8 mouse cellular contexts compared by ENCODE assay signal in the genomic region with DNA sequence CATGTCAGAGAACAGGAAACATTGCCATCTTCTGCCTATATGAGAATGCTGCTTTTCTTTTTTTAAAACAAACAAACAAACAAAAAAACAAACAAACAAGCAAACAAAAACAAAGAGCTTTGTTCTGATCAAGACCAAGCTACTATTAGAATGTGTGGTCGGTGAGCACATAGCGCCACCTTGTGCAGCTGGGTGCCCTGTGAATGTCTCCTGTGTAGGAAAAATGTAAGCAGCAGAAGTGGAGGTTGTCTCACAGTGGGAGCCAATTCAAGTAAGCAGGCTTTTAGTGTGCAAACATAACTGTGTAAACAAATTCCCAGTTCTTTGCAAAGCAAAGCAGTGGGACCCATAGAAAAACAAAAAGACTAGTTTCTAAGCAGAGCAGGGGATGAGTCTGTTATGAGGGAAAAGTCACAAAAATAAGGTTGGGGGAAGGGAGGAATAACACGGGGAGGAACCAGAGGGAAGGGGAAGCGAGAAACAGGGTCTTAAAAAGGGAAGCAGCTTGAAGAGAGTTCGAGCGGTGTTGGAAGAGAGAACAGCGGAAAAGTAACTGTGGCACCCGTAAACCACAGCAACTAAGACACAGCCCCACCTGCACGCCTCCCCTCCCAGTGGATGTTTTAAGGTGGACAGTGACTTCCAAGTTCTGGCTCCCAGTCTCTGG. TPM values are rescaled to one million over a fixed set of nuclear protein-coding genes. Genes with fewer than 3 reads are reported as not detected.
A peak's percentile ranks its signal among the peaks of the same experiment; 100 is the strongest.
DNase-seq lines count a peak whose midpoint lies in the region; ATAC-seq lines count a peak whose summit lies in the region.

No protein-coding gene starts in this region.

- H3K36me3 ChIP-seq in heart, embryonic 12.5 days: no peaks in the 10 kb centered on the region
- no peaks in the 10 kb centered on the region for H3K36me3 ChIP-seq in intestine, embryonic 16.5 days (ENCODE audit: control insufficient read depth, insufficient read depth, low read length)
- H3K36me3 ChIP-seq in limb, embryonic 10.5 days: no peaks in the 10 kb centered on the region

- H3K9ac ChIP-seq in heart, embryonic 12.5 days: no peak overlapping the region
- H3K9ac ChIP-seq in intestine, embryonic 16.5 days (ENCODE audit: low read depth, low read length): no peak overlapping the region

- H3K27me3 ChIP-seq in heart, embryonic 12.5 days (replicated peaks): no peaks in the 10 kb centered on the region
- H3K27me3 ChIP-seq in intestine, embryonic 16.5 days (replicated peaks; ENCODE audit: control insufficient read depth, insufficient read depth, low read length): no peaks in the 10 kb centered on the region
- H3K27me3 ChIP-seq in limb, embryonic 10.5 days (ENCODE audit: low read depth, poor library complexity, severe bottlenecking): no peaks in the 10 kb centered on the region

- no peak overlapping the region for H3K27ac ChIP-seq in heart, embryonic 12.5 days (ENCODE audit: poor library complexity, severe bottlenecking)
- no peak overlapping the region for H3K27ac ChIP-seq in intestine, embryonic 16.5 days (ENCODE audit: low read length)
- no peak overlapping the region for H3K27ac ChIP-seq in limb, embryonic 10.5 days

- H3K4me3 ChIP-seq in heart, embryonic 12.5 days: no peak overlapping the region
- H3K4me3 ChIP-seq in intestine, embryonic 16.5 days (ENCODE audit: low read length): no peak overlapping the region
- H3K4me3 ChIP-seq in limb, embryonic 10.5 days: no peak overlapping the region

- 41% methylated on average over 9 of the region's 9 CpGs for WGBS in heart, embryonic 12.5 days
- WGBS in intestine, embryonic 16.5 days: 48% methylated on average over 9 of the region's 9 CpGs
- WGBS in limb, embryonic 10.5 days: 60% methylated on average over 9 of the region's 9 CpGs

- DNase-seq in heart, adult 11 months: peak; percentile 87
- DNase-seq in 416B (ENCODE audit: low read depth) (peak; percentile 17), adipocyte (ENCODE audit: low spot score) (peak; percentile 28)
- peak; percentile 36 to 62 for DNase-seq in layer of hippocampus, postnatal 10 days (ENCODE audit: low spot score in 2 of 2)
- DNase-seq in limb, embryonic 10.5 days (ENCODE audit: low spot score): no peak

- H3K4me2 ChIP-seq in heart, embryonic 12.5 days: no peak overlapping the region
- no peak overlapping the region for H3K4me2 ChIP-seq in intestine, embryonic 16.5 days (ENCODE audit: low read depth, low read length)

- no peak for ATAC-seq in heart, embryonic 12.5 days (ENCODE audit: insufficient number of reproducible peaks, low FRiP score)
- ATAC-seq in megakaryocyte-erythroid progenitor cell, adult 5-6 weeks (replicated peaks; ENCODE audit: low FRiP score, low TSS enrichment, poor library complexity, severe bottlenecking): 0 out of 2 replicates have a peak, but pooled peaks have one; percentile 47
- no peak for ATAC-seq in intestine, embryonic 16.5 days

- no peaks in the 10 kb centered on the region for H3K9me3 ChIP-seq in heart, embryonic 12.5 days (replicated peaks)
- no peaks in the 10 kb centered on the region for H3K9me3 ChIP-seq in intestine, embryonic 16.5 days (ENCODE audit: control insufficient read depth, low read length)
- no peaks in the 10 kb centered on the region for H3K9me3 ChIP-seq in limb, embryonic 10.5 days (replicated peaks)

- no peaks in the 10 kb centered on the region for H3K4me1 ChIP-seq in heart, embryonic 12.5 days (replicated peaks)
- H3K4me1 ChIP-seq in intestine, embryonic 16.5 days (ENCODE audit: control insufficient read depth, insufficient read depth, low read length): no peaks in the 10 kb centered on the region
- no peaks in the 10 kb centered on the region for H3K4me1 ChIP-seq in limb, embryonic 10.5 days

RNA-seq across cellular contexts. Expression of gene Agr3, which starts 40.4 kb away (rescaled TPM):
- polyA plus RNA-seq in heart, embryonic 12.5 days (2016; fragmentation: Nextera tagmentation; extraction: Ambion mirVana): not detected in 2 replicates
- total RNA-seq in layer of hippocampus, postnatal 10 days (2021): not detected
- total RNA-seq in megakaryocyte-erythroid progenitor cell, adult 5-6 weeks (2014; fragmentation: Nextera tagmentation): not detected in 2 replicates
- total RNA-seq in megakaryocyte-erythroid progenitor cell, adult 5-6 weeks (2017): not detected in 2 replicates
- 0.28 and 0.33 TPM in 2 replicates for polyA plus RNA-seq in intestine, embryonic 16.5 days (2015; fragmentation: Nextera tagmentation; extraction: Ambion mirVana)
- not detected in 2 replicates for polyA plus RNA-seq in limb, embryonic 10.5 days (2016; fragmentation: Nextera tagmentation; extraction: Ambion mirVana)
